Mouse (Mus musculus) G1E (cell line): ENCODE results near the gene Dtx4. TPM values are rescaled to one million over a fixed set of nuclear protein-coding genes. Genes with fewer than 3 reads are reported as not detected.

Experiments used
- ATAC-seq: 2 replicates; pipeline ENCODE4 v1.8.0; 2016; ENCODE audit warnings: mild to moderate bottlenecking; ENCODE audit not compliant: insufficient number of reproducible peaks, poor library complexity, low FRiP score, severe bottlenecking; ENCODE audit errors: extremely low read depth
- DNase-seq: peaks from one replicate; pipeline ENCODE4 v3.0.0; 2012; ENCODE audit warnings: low spot score
- H3K27me3 ChIP-seq: 2 replicates; pipeline ENCODE4 v1.6.1; 2012; ENCODE audit warnings: mild to moderate bottlenecking, low read length, inconsistent platforms; ENCODE audit not compliant: insufficient read depth
- H3K36me3 ChIP-seq: replicated peaks from 2 replicates; pipeline ENCODE3; 2012; ENCODE audit warnings: mild to moderate bottlenecking, inconsistent platforms
- H3K4me1 ChIP-seq: 2 replicates; pipeline ENCODE4 v1.6.1; 2012; ENCODE audit warnings: low read depth, low read length, inconsistent platforms, mixed read lengths; ENCODE audit not compliant: insufficient read depth
- H3K4me3 ChIP-seq: 2 replicates; pipeline ENCODE4 v1.5.1; 2012; ENCODE audit warnings: low read depth, mild to moderate bottlenecking, inconsistent platforms, low read length, moderate library complexity, mixed read lengths
- H3K9me3 ChIP-seq: replicated peaks from 2 replicates; pipeline ENCODE4 v1.6.1; 2012; ENCODE audit warnings: inconsistent platforms
- CTCF ChIP-seq: IDR thresholded peaks from 2 replicates; pipeline ENCODE4 v1.5.1; 2012; ENCODE audit warnings: low read depth, low read length, inconsistent platforms, mixed read lengths
- GATA1 ChIP-seq: IDR thresholded peaks from 2 replicates; pipeline ENCODE4 v1.6.1; 2012; ENCODE audit warnings: borderline replicate concordance, low read length, inconsistent platforms, mixed read lengths
- GATA2 ChIP-seq: IDR thresholded peaks from 2 replicates; pipeline ENCODE4 v1.6.1; 2012; ENCODE audit warnings: low read depth, low read length, inconsistent platforms, borderline replicate concordance
- POLR2AphosphoS5 ChIP-seq: IDR thresholded peaks from 2 replicates; pipeline ENCODE4 v1.6.1; 2012; ENCODE audit warnings: low read depth, low read length, inconsistent platforms; ENCODE audit not compliant: insufficient replicate concordance
- TAL1 ChIP-seq: conservative IDR thresholded peaks from 2 replicates; pipeline ENCODE4 v1.6.1; 2012; ENCODE audit warnings: low read depth, low read length, inconsistent platforms, mixed read lengths
- polyA plus RNA-seq: library from polyadenylated mRNA; stranded (reverse); fragments of >175 nt; gene quantifications from 2 replicates; pipeline ENCODE4 v1.2.3, GENCODE M21; 2012
- total RNA-seq, 2 experiments: library from RNA; stranded (forward) in 1 of 2; stranded (reverse) in 1 of 2; fragments of 200-1000 nt in 1 of 2; fragments of >200 nt in 1 of 2; fragmentation: Nextera tagmentation in 1 of 2; gene quantifications; 2 replicates each; pipeline ENCODE4 v1.2.3; 2014 to 2017

Gene Dtx4
- total and polyA plus RNA-seq, 3 experiments, result 0.27 TPM; not detected in 2

DNA sequence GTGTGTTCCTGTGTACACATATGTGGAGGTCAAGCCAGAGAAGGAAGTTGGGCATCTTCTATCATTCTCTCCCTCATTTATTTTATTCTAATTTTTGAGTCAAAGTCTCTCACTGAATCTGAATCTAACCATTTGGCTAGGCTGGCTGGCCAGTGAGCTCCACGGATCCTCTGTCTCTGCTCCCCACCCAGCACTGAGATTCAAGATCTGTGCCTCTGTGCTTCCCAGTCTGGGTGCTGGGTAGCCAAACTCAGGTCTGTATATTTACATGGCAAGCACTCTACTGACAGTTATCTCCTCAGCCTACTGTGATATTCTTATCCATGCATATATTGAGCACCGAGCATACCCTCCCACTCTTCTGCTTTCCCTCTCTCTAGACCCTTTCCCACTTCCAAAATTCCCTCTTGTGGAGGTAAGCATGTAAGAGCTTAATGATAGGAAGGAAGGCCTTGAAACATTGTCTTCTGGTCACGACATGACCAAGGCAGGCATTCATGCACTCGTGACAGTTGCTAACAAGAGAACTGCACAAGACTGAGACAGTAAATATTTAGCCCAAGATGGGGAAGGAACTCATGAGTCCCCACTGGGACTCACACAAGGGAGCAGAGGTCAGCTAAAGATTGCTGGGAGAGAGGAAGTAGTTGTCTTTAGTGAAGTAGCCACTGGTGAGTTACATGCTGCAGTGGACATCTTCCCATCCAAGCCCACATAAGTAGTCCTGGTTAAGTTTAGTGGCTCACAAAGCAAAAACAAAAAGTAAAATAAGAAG, 65.3 kb downstream of the Dtx4 start:
- Histone ChIP-seq H3K27me3 (no peaks in the 10 kb centered on the region), H3K4me3 (no peak overlapping the region), H3K36me3 (no peaks in the 10 kb centered on the region), H3K9me3 (no peaks in the 10 kb centered on the region), H3K4me1 (no peaks in the 10 kb centered on the region)
- DNase-seq (no peak), ATAC-seq (no peak)
- no peak for TF ChIP-seq GATA2
- no peak for TF ChIP-seq POLR2AphosphoS5
- no peak for TF ChIP-seq GATA1
- TF ChIP-seq CTCF, result no peak
- TF ChIP-seq TAL1, result no peak

DNA sequence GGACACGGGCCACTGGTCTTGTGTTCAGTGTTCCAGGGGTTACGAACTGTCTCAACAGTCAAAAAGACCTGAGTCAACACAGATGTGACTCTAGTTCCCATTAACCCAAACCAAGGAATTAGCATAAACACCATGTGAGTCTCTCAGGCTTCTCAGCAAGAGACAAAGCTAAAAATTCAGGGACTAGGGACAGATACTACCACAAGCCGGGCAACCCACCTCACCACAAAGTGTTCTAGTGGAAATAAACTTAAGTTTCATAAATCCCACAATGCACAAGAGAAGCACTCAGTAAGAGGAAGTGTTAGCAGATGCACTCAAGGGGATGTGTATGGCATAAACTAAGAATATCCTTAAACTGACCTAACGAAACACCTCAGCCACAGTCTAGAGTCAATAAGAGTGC, 66.2 kb downstream of the Dtx4 start:
- ATAC-seq (no peak), DNase-seq (no peak)
- Histone ChIP-seq H3K4me1 (no peaks in the 10 kb centered on the region), H3K9me3 (no peaks in the 10 kb centered on the region), H3K36me3 (no peaks in the 10 kb centered on the region), H3K27me3 (no peaks in the 10 kb centered on the region), H3K4me3 (no peak overlapping the region)
- TF ChIP-seq POLR2AphosphoS5 (no peak), GATA2 (no peak), CTCF (no peak), GATA1 (no peak), TAL1 (no peak)

DNA sequence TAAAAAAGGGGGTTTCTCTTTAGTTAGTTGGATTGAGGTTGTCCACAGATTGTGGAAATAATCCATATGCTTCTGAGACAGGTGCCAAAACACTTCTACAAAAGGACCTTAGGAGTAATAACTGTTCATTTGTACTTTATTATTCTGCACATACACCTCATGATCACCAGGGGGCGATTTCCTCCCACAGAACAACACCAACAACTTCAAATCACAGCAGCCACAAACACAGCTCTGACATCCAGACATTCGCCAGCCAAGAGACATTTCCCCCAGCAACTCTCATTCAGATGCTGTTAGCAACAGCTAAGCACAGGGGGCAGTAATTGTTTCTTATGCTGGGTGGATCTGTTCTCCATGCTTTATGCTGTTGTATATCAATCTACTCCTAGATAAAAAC, 68.2 kb downstream of the Dtx4 start:
- ATAC-seq, result no peak
- no peaks in the 10 kb centered on the region for H3K36me3 ChIP-seq

DNA sequence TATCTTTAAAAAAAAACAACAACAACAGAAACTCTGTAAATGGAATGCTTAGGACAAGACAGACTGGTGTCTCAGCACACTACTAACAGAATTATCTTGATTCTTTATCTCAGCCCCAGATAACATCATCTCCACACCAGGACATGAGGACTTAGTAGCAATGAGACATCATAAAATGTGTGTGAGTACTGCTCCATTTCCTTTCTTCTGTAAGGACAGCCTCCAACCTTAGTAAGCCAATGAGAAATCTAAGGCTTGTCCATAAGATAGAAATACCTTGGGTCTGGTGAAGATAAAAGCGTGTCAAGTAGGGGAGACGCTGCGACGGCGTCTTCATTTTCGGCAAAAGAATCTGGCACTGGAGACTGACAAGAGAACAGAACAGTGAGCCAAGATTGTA, 73.6 kb downstream of the Dtx4 start, which contains the start of gene Pfpl:
Pfpl (plus strand) TSS at position 301 of the 400 bp plus-strand sequence.
- no peak within 1 kb of the TSS for H3K4me3 ChIP-seq
- DNase-seq, result no peak

More for the DNA sequence above, 68.2 kb downstream of the Dtx4 start:
- TF ChIP-seq GATA2, result no peak
- TF ChIP-seq GATA1, result no peak
- TF ChIP-seq POLR2AphosphoS5, result no peak
- TF ChIP-seq CTCF, result no peak
- no peak for TF ChIP-seq TAL1
- Histone ChIP-seq H3K9me3 (no peaks in the 10 kb centered on the region), H3K27me3 (no peaks in the 10 kb centered on the region), H3K4me3 (no peak overlapping the region), H3K4me1 (no peaks in the 10 kb centered on the region)
- DNase-seq, result no peak

DNA sequence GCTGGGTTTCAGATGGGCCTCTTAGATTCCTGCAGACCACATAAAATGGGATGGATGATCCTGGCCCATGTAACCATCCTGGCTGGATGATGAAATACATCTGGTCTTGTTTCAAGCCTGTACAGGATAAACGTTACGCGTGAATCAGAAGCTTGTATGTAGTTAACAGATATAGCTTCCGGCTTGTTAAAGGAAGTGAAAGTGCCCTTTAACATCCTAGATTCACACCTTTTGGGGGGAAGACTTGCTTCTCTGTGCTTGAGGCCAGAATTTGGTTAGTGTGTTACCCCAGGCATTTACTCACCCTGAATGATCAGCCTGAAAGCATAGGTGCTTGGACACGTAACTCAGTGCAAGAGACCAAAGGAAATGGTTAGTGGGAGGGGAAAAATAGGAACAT, 74.2 kb downstream of the Dtx4 start:
- no peaks in the 10 kb centered on the region for H3K36me3 ChIP-seq
- no peak overlapping the region for H3K4me3 ChIP-seq
- H3K27me3 ChIP-seq, result no peaks in the 10 kb centered on the region
- H3K9me3 ChIP-seq, result no peaks in the 10 kb centered on the region
- ATAC-seq (no peak), DNase-seq (no peak)
- TF ChIP-seq GATA2 (no peak), POLR2AphosphoS5 (no peak), TAL1 (no peak), GATA1 (no peak), CTCF (no peak)
- H3K4me1 ChIP-seq, result no peaks in the 10 kb centered on the region

More for the DNA sequence above, 73.6 kb downstream of the Dtx4 start, which contains the start of gene Pfpl:
- Histone ChIP-seq H3K9me3 (no peaks in the 10 kb centered on the region), H3K27me3 (no peaks in the 10 kb centered on the region), H3K36me3 (no peaks in the 10 kb centered on the region), H3K4me1 (no peaks in the 10 kb centered on the region)
- no peak for ATAC-seq
- TF ChIP-seq POLR2AphosphoS5, result no peak

DNA sequence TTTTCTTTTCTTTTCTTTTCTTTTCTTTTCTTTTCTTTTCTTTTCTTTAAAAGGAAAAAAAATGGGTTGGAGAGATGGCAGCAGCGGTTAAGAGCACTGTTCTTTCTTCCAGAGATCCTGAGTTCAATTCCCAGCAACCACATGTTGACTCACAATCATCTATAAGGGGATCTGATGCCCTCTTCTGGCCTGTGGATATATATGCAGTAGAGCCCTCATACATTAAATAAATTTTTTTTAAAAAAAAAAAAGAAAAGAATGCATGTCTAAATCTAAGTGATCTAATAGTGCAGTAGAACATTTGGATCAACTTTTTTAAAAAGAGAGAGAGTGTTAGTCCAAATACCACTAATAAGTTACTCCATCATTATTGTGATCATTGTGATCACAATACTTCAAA, 79.6 kb downstream of the Dtx4 start:
- H3K4me3 ChIP-seq, result no peak overlapping the region
- ATAC-seq (no peak), DNase-seq (no peak)
- no peaks in the 10 kb centered on the region for H3K27me3 ChIP-seq
- TF ChIP-seq GATA2, result no peak
- no peak for TF ChIP-seq POLR2AphosphoS5
- TF ChIP-seq GATA1, result no peak
- no peak for TF ChIP-seq CTCF
- TF ChIP-seq TAL1, result no peak
- H3K4me1 ChIP-seq, result no peaks in the 10 kb centered on the region
- no peaks in the 10 kb centered on the region for H3K9me3 ChIP-seq
- no peaks in the 10 kb centered on the region for H3K36me3 ChIP-seq
